9 mouse cellular contexts compared by ENCODE assay signal in genomic region chr9:100605985-100606554, GRCm38 (mm10). TPM values are rescaled to one million over a fixed set of nuclear protein-coding genes. Genes with fewer than 3 reads are reported as not detected.
DNase-seq lines count a peak whose midpoint lies in the region; ATAC-seq and TF ChIP-seq lines count a peak whose summit lies in the region.
"Had no signal": no experiment of that assay in that cellular context is flagged by ENCODE, and none has a peak within 500 bp of the region (broad histone marks: within the 10 kb centered on the region; RNA-seq: fewer than 3 reads in every experiment).

No protein-coding gene starts in this region.

- no peaks in the 10 kb centered on the region for H3K9me3 ChIP-seq in lung, embryonic 14.5 days (ENCODE audit: low read depth, low read length)
- no peaks in the 10 kb centered on the region for H3K9me3 ChIP-seq in forebrain, embryonic 16.5 days (ENCODE audit: control insufficient read depth, low read length)
- no peaks in the 10 kb centered on the region for H3K9me3 ChIP-seq in lung, embryonic 16.5 days (ENCODE audit: control insufficient read depth, low read length)
- H3K9me3 ChIP-seq in intestine, postnatal 0 days (ENCODE audit: control insufficient read depth): no peaks in the 10 kb centered on the region
- H3K9me3 ChIP-seq: embryonic facial prominence, embryonic 12.5 days had no signal

- H3K27ac ChIP-seq in lung, embryonic 14.5 days (ENCODE audit: low read depth): no peak overlapping the region
- no peak overlapping the region for H3K27ac ChIP-seq in forebrain, embryonic 16.5 days (ENCODE audit: low read length)
- H3K27ac ChIP-seq in lung, embryonic 16.5 days (ENCODE audit: low read length): no peak overlapping the region
- H3K27ac ChIP-seq in intestine, postnatal 0 days (ENCODE audit: low read depth, low read length): no peak overlapping the region
- H3K27ac ChIP-seq: embryonic facial prominence, embryonic 12.5 days had no signal

- H3K36me3 ChIP-seq in lung, embryonic 14.5 days (ENCODE audit: insufficient read depth): no peaks in the 10 kb centered on the region
- no peaks in the 10 kb centered on the region for H3K36me3 ChIP-seq in forebrain, embryonic 16.5 days (ENCODE audit: control insufficient read depth, insufficient read depth)
- H3K36me3 ChIP-seq in lung, embryonic 16.5 days (ENCODE audit: control insufficient read depth, insufficient read depth, low read length): no peaks in the 10 kb centered on the region
- no peaks in the 10 kb centered on the region for H3K36me3 ChIP-seq in intestine, postnatal 0 days (ENCODE audit: control insufficient read depth, insufficient read depth)
- H3K36me3 ChIP-seq: embryonic facial prominence, embryonic 12.5 days had no signal

- peak; percentile 76 for ATAC-seq in lung, embryonic 14.5 days (ENCODE audit: insufficient read depth)
- peak; percentile 72 for ATAC-seq in forebrain, embryonic 16.5 days
- peak; percentile 79 for ATAC-seq in lung, embryonic 16.5 days (ENCODE audit: low read depth)
- ATAC-seq in intestine, postnatal 0 days: no peak

- no peak overlapping the region for H3K4me3 ChIP-seq in lung, embryonic 14.5 days (ENCODE audit: low read depth, low read length)
- no peak overlapping the region for H3K4me3 ChIP-seq in lung, adult 2 months (replicated peaks; ENCODE audit: extremely low read depth, low read depth, low read length)
- no peak overlapping the region for H3K4me3 ChIP-seq in forebrain, embryonic 16.5 days (replicated peaks; ENCODE audit: low read length)
- no peak overlapping the region for H3K4me3 ChIP-seq in lung, embryonic 16.5 days (ENCODE audit: low read length)
- H3K4me3 ChIP-seq in intestine, postnatal 0 days (ENCODE audit: low read depth, low read length): no peak overlapping the region
- H3K4me3 ChIP-seq: embryonic facial prominence, embryonic 12.5 days had no signal

- no peak for TF ChIP-seq CTCF in lung, embryonic 14.5 days (IDR thresholded peaks at IDR 0.05; ENCODE audit: low read depth)
- no peak for TF ChIP-seq CTCF in lung, adult 2 months (IDR thresholded peaks at IDR 0.05; ENCODE audit: insufficient read depth, low read length)
- TF ChIP-seq CTCF in intestine, postnatal 0 days (IDR thresholded peaks at IDR 0.05; ENCODE audit: low read depth): no peak

- TF ChIP-seq POLR2A in lung, adult 2 months (IDR thresholded peaks at IDR 0.05; ENCODE audit: borderline replicate concordance, extremely low read depth, low read depth, low read length): no peak

- H3K27me3 ChIP-seq in lung, embryonic 14.5 days (ENCODE audit: insufficient read depth, low read length): no peaks in the 10 kb centered on the region
- H3K27me3 ChIP-seq in forebrain, embryonic 16.5 days (replicated peaks; ENCODE audit: control insufficient read depth, insufficient read depth, low read length): no peaks in the 10 kb centered on the region; the same call in 1 of the 2 replicates
- no peaks in the 10 kb centered on the region for H3K27me3 ChIP-seq in lung, embryonic 16.5 days (ENCODE audit: control insufficient read depth, insufficient read depth, low read depth, low read length)
- no peaks in the 10 kb centered on the region for H3K27me3 ChIP-seq in intestine, postnatal 0 days (replicated peaks; ENCODE audit: control insufficient read depth, insufficient read depth, low read length)
- H3K27me3 ChIP-seq: embryonic facial prominence, embryonic 12.5 days had no signal

- H3K4me1 ChIP-seq in lung, embryonic 14.5 days (ENCODE audit: insufficient read depth): no peaks in the 10 kb centered on the region
- no peaks in the 10 kb centered on the region for H3K4me1 ChIP-seq in lung, adult 2 months (ENCODE audit: control insufficient read depth, insufficient read depth, low read length)
- H3K4me1 ChIP-seq in forebrain, embryonic 16.5 days (replicated peaks; ENCODE audit: control insufficient read depth, insufficient read depth, low read length): peaks cover 6% of the 10 kb centered on the region; the same call in 1 of the 2 replicates
- peaks cover 3% of the 10 kb centered on the region for H3K4me1 ChIP-seq in lung, embryonic 16.5 days (replicated peaks; ENCODE audit: control insufficient read depth, insufficient read depth, low read length)
- H3K4me1 ChIP-seq in intestine, postnatal 0 days (replicated peaks; ENCODE audit: control insufficient read depth, insufficient read depth, low read length): no peaks in the 10 kb centered on the region
- H3K4me1 ChIP-seq: embryonic facial prominence, embryonic 12.5 days had no signal

- peak; percentile 20 to 24 for DNase-seq in cerebellum, postnatal 14 days
- DNase-seq in cerebellum, adult 9-11 months: no peak
- peak; percentile 78 for DNase-seq in lung, embryonic 14.5 days
- DNase-seq in lung, adult 2 months: no peak
- no peak for DNase-seq in spleen, adult 12 weeks (ENCODE audit: low spot score)

- H3K9ac ChIP-seq in lung, embryonic 14.5 days: no peak overlapping the region
- no peak overlapping the region for H3K9ac ChIP-seq in forebrain, embryonic 16.5 days (replicated peaks; ENCODE audit: low read depth, low read length)
- H3K9ac ChIP-seq in lung, embryonic 16.5 days (ENCODE audit: low read length): no peak overlapping the region
- no peak overlapping the region for H3K9ac ChIP-seq in intestine, postnatal 0 days (ENCODE audit: low read depth, low read length)
- H3K9ac ChIP-seq: embryonic facial prominence, embryonic 12.5 days had no signal

- no peak overlapping the region for H3K4me2 ChIP-seq in lung, embryonic 14.5 days
- no peak overlapping the region for H3K4me2 ChIP-seq in forebrain, embryonic 16.5 days (ENCODE audit: low read length)
- no peak overlapping the region for H3K4me2 ChIP-seq in lung, embryonic 16.5 days (ENCODE audit: low read depth, low read length)
- no peak overlapping the region for H3K4me2 ChIP-seq in intestine, postnatal 0 days (replicated peaks; ENCODE audit: low read depth)
- H3K4me2 ChIP-seq: embryonic facial prominence, embryonic 12.5 days had no signal

- 31% methylated on average over 7 of the region's 7 CpGs for WGBS in lung, embryonic 14.5 days
- WGBS in lung, adult 2 months: 41% methylated on average over 7 of the region's 7 CpGs
- 28% methylated on average over 7 of the region's 7 CpGs for WGBS in forebrain, embryonic 16.5 days
- 30% methylated on average over 7 of the region's 7 CpGs for WGBS in lung, embryonic 16.5 days
- WGBS in intestine, postnatal 0 days: 36% methylated on average over 7 of the region's 7 CpGs

RNA-seq across cellular contexts. Expression of gene Stag1, which starts 8.5 kb away (rescaled TPM):
- polyA plus RNA-seq in lung, embryonic 14.5 days (2014; fragmentation: Nextera tagmentation; extraction: Ambion mirVana): 48.4 and 57.5 TPM in 2 replicates
- polyA plus RNA-seq in lung, adult 2 months (2012; rRNA removed): 3.0 and 4.2 TPM in 2 replicates
- 36.0 and 38.6 TPM in 2 replicates for polyA plus RNA-seq in forebrain, embryonic 16.5 days (2015; fragmentation: Nextera tagmentation; extraction: Ambion mirVana)
- 39.1 and 40.0 TPM in 2 replicates for polyA plus RNA-seq in lung, embryonic 16.5 days (2015; fragmentation: Nextera tagmentation; extraction: Ambion mirVana)
- polyA plus RNA-seq in intestine, postnatal 0 days (2015; fragmentation: Nextera tagmentation; extraction: Ambion mirVana): 24.6 and 28.5 TPM in 2 replicates

RNA-seq across cellular contexts. Expression of gene Slc35g2, which starts 35.2 kb away (rescaled TPM):
- 7.5 and 8.0 TPM in 2 replicates for polyA plus RNA-seq in lung, embryonic 14.5 days (2014; fragmentation: Nextera tagmentation; extraction: Ambion mirVana)
- 5.4 and 9.0 TPM in 2 replicates for polyA plus RNA-seq in lung, adult 2 months (2012; rRNA removed)
- polyA plus RNA-seq in forebrain, embryonic 16.5 days (2015; fragmentation: Nextera tagmentation; extraction: Ambion mirVana): 6.7 and 8.4 TPM in 2 replicates
- 9.7 and 9.8 TPM in 2 replicates for polyA plus RNA-seq in lung, embryonic 16.5 days (2015; fragmentation: Nextera tagmentation; extraction: Ambion mirVana)
- 3.1 and 3.2 TPM in 2 replicates for polyA plus RNA-seq in intestine, postnatal 0 days (2015; fragmentation: Nextera tagmentation; extraction: Ambion mirVana)

Comparison
In these comparisons a context has a peak if more than half of its experiments do, and no peak if none do; other contexts are left out.
1. DNase-seq: peak in cerebellum, postnatal 14 days (2 of 2) and lung, embryonic 14.5 days (single experiment); none in cerebellum, adult 9-11 months (single experiment), lung, adult 2 months (single experiment) and spleen, adult 12 weeks (single experiment).